Mouse (Mus musculus): ENCODE data around the gene Gm49366.
A peak's percentile ranks its signal among the peaks of the same experiment; 100 is the strongest.

Gene Gm49366

DNA sequence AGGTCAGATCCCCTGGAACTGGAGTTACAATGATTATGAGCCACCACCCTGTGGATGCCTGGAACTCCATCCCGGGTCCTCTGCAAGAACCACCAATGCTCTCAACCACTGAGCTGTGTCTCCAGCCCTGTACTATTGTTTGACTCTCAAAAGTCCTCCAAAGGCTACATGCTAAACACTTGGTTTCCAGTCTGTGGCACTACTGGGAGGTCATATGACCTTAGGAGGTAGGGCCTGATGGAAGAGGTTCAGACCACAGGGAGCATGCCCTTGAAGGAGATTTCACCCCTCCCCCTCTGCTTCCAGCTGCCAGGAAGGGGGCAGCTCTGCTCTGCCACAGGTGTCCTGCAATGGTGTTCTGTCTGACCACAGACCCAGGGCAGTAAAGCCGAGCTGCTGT is 5.4 kb upstream of the Gm49366 start:
- DNase-seq: peak; percentile 60

DNA sequence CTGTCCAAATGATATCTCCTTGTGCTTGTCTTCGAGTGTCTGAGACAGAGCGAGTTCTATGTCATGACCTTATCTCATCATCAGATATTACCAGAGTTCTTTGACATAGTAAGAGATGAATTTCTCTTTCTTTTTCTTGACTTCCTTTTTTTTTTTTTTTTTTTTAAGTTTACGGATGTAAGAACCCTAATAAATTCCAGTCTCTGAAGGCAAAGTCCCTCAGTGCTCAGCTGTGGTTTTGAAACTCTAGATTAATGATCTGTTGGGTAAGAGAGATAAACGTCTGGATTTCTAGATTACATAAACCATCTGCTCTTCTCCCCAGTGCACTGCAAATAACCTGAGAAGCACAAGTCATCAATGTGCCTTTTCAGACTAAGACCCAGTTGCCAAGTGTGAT is 4.6 kb upstream of the Gm49366 start:
- DNase-seq: no peak

DNA sequence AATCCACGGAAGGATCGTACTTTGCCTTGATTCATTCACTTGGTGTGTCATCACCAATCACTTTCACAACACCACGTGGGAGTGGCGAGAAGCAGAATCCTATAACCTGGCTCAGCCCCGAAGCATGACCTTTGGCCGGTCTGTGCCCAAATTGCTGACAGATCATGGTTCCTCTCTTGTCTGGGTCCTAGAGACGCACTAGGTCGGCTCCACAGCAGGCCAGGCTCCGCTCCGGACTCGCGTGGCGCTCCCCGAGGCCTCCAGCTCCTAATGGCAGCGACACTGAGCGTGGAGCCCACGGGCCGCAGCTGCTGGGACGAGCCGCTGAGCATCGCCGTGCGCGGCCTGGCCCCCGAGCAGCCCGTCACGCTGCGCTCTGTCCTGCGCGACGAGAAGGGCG is 494 bp upstream of the Gm49366 start, which contains the start of gene Acot4:
TSS of gene Acot4 (plus strand) at position 139 of the 400 bp plus-strand sequence.
- DNase-seq: peak; percentile 93

DNA sequence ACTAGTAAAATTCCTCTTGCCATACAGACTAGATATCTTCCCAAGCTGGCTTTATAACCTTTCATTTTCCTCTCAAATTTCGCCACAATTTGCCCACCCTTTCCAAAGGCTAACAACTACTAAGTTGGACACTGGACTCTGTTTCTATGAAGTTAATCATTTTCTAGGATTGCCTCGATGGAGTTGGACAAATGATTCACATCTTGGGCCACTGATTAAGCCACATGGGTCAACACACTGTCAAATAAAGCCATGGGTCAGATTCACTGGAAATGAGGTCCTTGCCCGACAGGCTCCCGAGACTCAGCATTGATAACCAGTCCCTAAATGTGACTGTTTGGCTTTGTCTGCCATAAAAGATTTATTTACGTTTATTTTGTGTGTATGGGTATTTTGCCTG is 3.5 kb downstream of the Gm49366 start:
- peak; percentile 93 for DNase-seq

DNA sequence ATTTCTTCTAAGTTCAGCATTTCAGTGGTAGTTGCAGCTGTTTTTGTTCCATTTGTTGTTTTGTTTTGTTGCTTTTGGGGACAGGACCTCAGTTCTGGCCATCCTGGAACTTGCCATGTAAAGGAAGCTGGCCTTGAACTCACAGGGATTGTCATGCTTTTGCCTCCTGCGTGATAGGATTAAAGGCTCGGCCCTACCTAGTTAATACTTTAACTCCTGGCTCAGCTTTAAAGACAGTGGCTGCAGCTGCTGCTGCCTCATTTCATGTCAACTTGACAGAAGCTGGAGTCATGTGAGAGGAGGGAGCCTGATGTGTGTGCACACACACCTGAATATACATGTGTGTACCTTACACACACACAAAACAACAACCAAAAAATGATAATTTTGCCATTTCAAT is 5.3 kb downstream of the Gm49366 start:
- peak; percentile 70 for DNase-seq

GRCm38 (mm10) chr12:84046906-84047305 is 8.2 kb downstream of the Gm49366 start:
- DNase-seq: no peak

- DNase-seq: peak; percentile 92
These were observed 12.0 kb downstream of the Gm49366 start for GRCm38 (mm10) chr12:84050744-84051143.

- DNase-seq: no peak
These were observed 13.3 kb downstream of the Gm49366 start, which contains the start of gene Acot3 for GRCm38 (mm10) chr12:84051937-84052474. TSS of gene Acot3 (plus strand) at chr12:84052144.

GRCm38 (mm10) chr12:84052609-84053008 is 13.9 kb downstream of the Gm49366 start:
- peak; percentile 53 for DNase-seq

- DNase-seq: no peak
These were observed 14.4 kb downstream of the Gm49366 start for GRCm38 (mm10) chr12:84053173-84053572.

DNA sequence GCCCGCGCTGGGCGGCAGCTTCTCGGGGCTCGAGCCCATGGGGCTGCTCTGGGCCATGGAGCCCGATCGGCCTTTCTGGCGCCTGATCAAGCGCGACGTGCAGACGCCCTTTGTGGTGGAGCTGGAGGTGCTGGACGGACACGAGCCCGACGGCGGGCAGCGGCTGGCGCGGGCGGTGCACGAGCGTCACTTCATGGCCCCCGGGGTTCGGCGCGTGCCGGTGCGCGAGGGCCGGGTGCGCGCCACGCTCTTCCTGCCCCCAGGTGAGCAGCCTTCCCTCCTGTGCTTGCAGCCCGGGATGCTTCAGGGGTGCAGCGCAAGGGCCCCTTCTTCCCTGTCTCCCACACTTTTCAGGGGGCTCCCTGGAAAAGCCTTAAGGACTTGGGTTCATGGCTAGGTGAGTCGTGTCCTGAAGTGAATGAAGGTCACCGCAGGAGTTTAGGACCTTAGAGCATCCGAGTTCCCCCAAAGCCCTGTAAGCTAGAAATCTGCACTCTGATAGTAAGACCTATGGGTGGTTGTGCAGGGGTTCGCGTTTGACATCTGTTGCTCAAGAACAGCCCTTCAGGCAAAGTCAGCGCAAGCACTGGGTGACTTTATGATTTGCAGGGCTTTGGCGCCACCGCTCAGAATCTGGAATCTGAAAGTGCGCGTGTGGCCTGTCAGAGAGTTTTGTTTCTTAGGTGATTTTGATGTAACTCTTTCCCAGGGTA is 15.1 kb downstream of the Gm49366 start:
- DNase-seq: peak; percentile 73

DNA sequence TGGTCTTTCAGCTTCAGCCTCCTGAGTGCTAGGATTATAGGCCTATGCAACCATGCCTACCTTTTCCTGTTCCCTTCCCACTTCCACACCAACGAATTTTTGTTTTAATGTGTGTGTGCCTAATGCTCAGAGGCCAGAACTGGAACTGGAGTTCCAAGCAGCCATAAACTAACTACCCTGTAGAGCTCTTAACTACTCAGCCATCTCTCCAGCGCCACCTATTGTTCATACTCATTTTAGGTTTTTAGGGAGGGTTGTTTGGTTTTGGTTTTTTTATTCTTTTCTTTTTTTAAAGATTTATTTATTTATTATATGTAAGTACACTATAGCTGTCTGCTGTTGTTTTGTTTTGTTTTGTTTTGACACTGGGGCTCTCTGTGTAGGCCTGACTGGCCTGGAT is 22.2 kb downstream of the Gm49366 start:
- DNase-seq: peak; percentile 65

DNA sequence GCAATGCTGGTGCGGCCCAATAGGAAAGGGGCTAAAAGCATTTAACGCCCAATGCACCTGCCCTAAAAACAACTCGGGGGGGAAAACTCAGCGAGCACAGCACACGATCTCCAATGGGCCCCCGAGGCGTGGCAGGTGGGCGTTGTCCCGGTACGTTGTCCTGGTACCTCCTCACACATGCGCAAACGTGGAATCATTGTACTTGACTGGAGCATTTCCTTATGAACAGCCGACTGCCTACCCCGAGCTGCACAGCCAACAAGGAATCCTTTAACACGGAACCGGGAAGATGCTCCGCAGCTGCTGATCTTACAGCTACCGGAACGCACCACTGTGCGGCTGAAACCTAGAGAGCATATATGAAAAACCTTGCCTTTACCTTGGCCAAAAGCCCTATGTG is 23.6 kb downstream of the Gm49366 start:
- DNase-seq: no peak

DNA sequence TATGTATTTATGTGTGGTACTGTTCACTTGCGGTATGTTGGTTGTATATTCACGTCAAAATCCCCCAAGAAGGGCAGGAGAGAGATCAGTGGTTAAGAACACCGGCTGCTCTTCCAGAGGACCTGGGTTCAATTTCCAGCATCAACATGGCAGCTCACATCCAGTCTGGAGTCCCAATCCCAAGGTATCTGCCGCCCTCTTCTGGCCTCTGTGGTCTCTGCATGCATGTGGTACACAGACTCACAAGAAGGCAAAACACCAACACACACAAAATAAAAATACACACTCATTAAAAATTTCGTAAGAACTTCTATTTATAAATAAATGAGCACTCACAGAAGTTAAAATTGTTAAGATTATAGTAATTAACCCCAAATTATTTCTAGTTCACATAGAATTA is 24.5 kb downstream of the Gm49366 start:
- peak; percentile 45 for DNase-seq

DNA sequence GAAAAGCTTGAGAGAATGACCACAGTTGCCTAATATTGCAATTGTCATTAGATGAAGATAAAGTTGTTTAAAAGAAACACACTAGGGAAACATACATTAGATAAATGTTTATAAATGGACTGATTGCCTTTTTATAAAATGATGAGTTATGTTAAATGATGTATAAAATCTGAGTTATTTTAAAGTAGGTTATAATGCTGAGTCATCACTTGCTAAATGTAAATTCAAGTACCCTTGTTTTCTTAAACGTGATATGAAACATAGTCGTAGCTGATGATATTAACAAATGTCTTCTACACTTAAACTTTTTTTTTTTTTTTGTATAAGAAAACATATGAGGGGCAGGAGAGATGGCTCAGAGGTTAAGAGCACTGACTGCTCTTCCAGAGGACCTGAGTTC is 25.1 kb downstream of the Gm49366 start:
- no peak for DNase-seq

DNA sequence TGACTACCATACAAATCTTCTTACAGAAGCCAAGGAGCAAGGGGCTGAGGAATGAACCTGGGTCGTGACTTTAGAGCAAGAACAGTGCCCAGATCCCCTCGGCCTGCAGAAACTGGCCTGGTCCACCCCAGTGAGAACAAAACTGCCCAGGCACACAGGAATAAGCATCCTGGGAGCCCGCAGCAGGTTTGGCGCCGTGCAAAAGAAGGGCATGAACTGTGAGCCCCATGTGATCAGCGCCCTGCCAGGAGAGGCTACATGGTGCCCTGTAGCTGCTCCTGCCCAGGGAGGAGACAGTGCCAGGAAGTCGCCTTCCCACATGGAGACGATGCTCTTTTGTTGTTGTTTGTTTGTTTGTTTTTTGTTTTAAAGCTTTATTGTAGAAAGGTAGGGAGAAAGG is 25.9 kb downstream of the Gm49366 start:
- DNase-seq: peak; percentile 61

- DNase-seq: no peak
These were observed 29.0 kb downstream of the Gm49366 start for GRCm38 (mm10) chr12:84067752-84068151.

DNA sequence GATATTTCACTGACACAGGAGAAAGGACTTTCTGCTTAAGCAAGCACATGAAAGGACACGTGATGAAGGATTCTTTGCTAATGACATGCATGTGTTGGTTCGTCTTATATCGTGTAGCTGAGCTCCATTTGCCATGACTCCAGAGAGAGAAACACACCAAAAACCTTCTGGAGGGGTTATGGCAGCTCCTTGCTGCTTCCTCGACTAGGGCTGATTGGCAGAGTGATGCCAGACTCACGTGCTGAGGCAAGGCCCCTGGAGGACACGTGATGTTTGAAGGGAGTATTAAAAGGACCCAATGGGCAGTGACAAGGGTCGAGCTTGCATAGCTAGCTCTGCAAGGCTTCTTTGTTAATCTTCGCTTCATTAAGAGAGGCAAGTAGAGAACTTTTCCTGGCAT is 29.6 kb downstream of the Gm49366 start:
- no peak for DNase-seq

- peak; percentile 45 for DNase-seq
These were observed 30.3 kb downstream of the Gm49366 start, which contains the start of gene Acot5 for GRCm38 (mm10) chr12:84068986-84069385. TSS of gene Acot5 (plus strand) at chr12:84069325.

GRCm38 (mm10) chr12:84069582-84069981 is 30.8 kb downstream of the Gm49366 start:
- peak; percentile 48 for DNase-seq

- DNase-seq: no peak
These were observed 33.0 kb downstream of the Gm49366 start for GRCm38 (mm10) chr12:84071696-84072095.

- DNase-seq: no peak
These were observed 38.7 kb downstream of the Gm49366 start for GRCm38 (mm10) chr12:84077371-84077990.

DNA sequence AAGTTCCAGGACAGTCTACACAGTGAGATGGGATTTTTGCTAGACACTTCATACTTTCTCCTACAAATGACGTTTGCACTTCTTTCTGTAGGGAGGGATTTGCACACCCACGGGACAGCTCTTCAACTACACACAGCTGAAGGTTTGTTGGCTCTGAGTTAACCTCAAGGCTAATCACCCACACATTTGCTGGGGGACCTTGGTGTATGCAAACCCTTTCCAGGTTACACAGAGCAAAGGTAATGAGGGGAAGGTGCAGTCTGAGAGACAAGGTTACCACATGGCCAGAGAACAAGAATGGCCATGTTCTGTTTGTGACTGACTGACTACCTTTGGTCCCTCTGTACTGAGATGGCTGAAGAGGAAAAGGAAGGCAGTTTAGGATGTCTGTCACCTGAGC is 45.1 kb downstream of the Gm49366 start:
- DNase-seq: no peak

DNA sequence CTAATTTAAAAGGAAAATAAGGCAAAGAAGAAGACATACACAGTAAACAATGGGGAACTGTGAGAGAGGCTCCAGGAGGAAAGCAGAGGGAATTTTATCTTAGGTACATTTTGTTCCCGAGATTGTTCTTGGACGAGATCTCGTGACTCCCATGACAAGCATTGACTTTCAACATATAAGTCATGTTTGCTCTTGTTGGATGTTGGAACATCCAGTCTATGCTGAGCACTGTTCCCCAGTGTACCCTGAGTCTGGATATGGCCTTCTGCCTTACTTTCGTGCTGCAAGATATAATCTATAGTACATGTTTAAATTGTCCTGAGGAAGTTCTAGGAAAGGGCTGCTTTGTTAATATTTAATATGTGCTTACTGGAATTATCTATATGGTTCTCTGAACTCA is 45.8 kb downstream of the Gm49366 start:
- DNase-seq: no peak

Data from kidney, adult 9 months (tissue).